Mouse (Mus musculus) right cerebral cortex, adult 2 months (tissue): Measurements from ENCODE around the gene Slc25a22.
A peak's percentile ranks its signal among the peaks of the same experiment; 100 is the strongest.
"Not testable (repeated sequence)": the region's sequence is repeated elsewhere in the genome, so short reads cannot be mapped to it uniquely, and the experiment has no call there.

Experiments
- DNase-seq, 2 experiments: peaks; one replicate each; pipeline ENCODE4 v3.0.0; 2021 to 2022; ENCODE audit warnings: low spot score in 2 of 2

The Slc25a22 gene

GRCm38 (mm10) chr7:141457986-141458660 is 20.4 kb upstream of the Slc25a22 start:
- no peak for DNase-seq

- no peak for DNase-seq
These were observed 19.5 kb upstream of the Slc25a22 start for GRCm38 (mm10) chr7:141457236-141457635.

GRCm38 (mm10) chr7:141456739-141457138 is 19.0 kb upstream of the Slc25a22 start:
- DNase-seq: no peak

GRCm38 (mm10) chr7:141455610-141456314 is 18.1 kb upstream of the Slc25a22 start:
- peak in 1 of 2 experiments; percentile 53 for DNase-seq

GRCm38 (mm10) chr7:141454967-141455551 is 17.4 kb upstream of the Slc25a22 start, which contains the start of gene Pnpla2:
TSS of gene Pnpla2 (plus strand) at chr7:141455198.
- DNase-seq: peak; percentile 90 to 91

- DNase-seq: no peak
These were observed 15.9 kb upstream of the Slc25a22 start for GRCm38 (mm10) chr7:141453636-141454035.

- no peak for DNase-seq
These were observed 14.2 kb upstream of the Slc25a22 start for GRCm38 (mm10) chr7:141451928-141452327.

GRCm38 (mm10) chr7:141447110-141447991 is 9.7 kb upstream of the Slc25a22 start, which contains the start of gene Rplp2:
TSS of gene Rplp2 (plus strand) at chr7:141447370.
- DNase-seq: peak; percentile 96 to 98

GRCm38 (mm10) chr7:141446374-141446773 is 8.7 kb upstream of the Slc25a22 start:
- DNase-seq: not testable (repeated sequence)

- no peak for DNase-seq
These were observed 6.1 kb upstream of the Slc25a22 start, which contains the start of gene Pidd1 for GRCm38 (mm10) chr7:141443828-141444237. TSS of gene Pidd1 (minus strand) at chr7:141444025.

- no peak for DNase-seq
These were observed 5.6 kb upstream of the Slc25a22 start for GRCm38 (mm10) chr7:141443081-141443821.

- no peak for DNase-seq
These were observed 4.5 kb upstream of the Slc25a22 start for GRCm38 (mm10) chr7:141442199-141442598.

- no peak for DNase-seq
These were observed 3.8 kb upstream of the Slc25a22 start for GRCm38 (mm10) chr7:141441460-141441859.

- peak in 1 of 2 experiments; percentile 60 for DNase-seq
These were observed 2.9 kb upstream of the Slc25a22 start for GRCm38 (mm10) chr7:141440613-141441012.

- no peak for DNase-seq
These were observed 2.1 kb upstream of the Slc25a22 start for GRCm38 (mm10) chr7:141439811-141440210.

- DNase-seq: no peak
These were observed 1.5 kb upstream of the Slc25a22 start for GRCm38 (mm10) chr7:141439140-141439679.

GRCm38 (mm10) chr7:141438201-141438968 is 693 bp upstream of the Slc25a22 start:
- DNase-seq: no peak

- DNase-seq: no peak
These were observed 1.2 kb downstream of the Slc25a22 start for GRCm38 (mm10) chr7:141436523-141436892.

GRCm38 (mm10) chr7:141435856-141436522 is 1.7 kb downstream of the Slc25a22 start:
- no peak for DNase-seq
